Mouse (Mus musculus) lung, postnatal 0 days (tissue): ENCODE results near the gene Serpine1.
A peak's percentile ranks its signal among the peaks of the same experiment; 100 is the strongest.

Source experiments
- CTCF ChIP-seq: IDR thresholded peaks from 2 replicates; pipeline ENCODE4 v1.5.1; 2016; ENCODE audit warnings: antibody characterized with exemption, mild to moderate bottlenecking
- EP300 ChIP-seq: IDR thresholded peaks from 2 replicates; pipeline ENCODE4 v1.6.1; 2016; ENCODE audit warnings: antibody characterized with exemption, mild to moderate bottlenecking, control low read depth

GRCm38 (mm10) chr5:137079849-137080248 lies 7.8 kb upstream of the Serpine1 start:
- TF ChIP-seq CTCF (peak; percentile 12; the same call in 1 of the 2 replicates), EP300 (peak; percentile 80; the same call in 1 of the 2 replicates)
